Mouse (Mus musculus) brain, embryonic 14.5 days (tissue): ENCODE results near the gene Psg20.
"Not testable (repeated sequence)": the region's sequence is repeated elsewhere in the genome, so short reads cannot be mapped to it uniquely, and the experiment has no call there.

Experiments used
- CTCF ChIP-seq: fragments of 200-500 bp; IDR thresholded peaks from 2 replicates; pipeline ENCODE4 v1.5.1; 2012; ENCODE audit warnings: inconsistent platforms, mild to moderate bottlenecking, moderate library complexity, borderline replicate concordance; ENCODE audit not compliant: insufficient read depth, insufficient read length; ENCODE audit errors: extremely low read depth
- POLR2A ChIP-seq: fragments of 200-500 bp; IDR thresholded peaks from 2 replicates; pipeline ENCODE4 v1.6.1; 2012; ENCODE audit warnings: mild to moderate bottlenecking, inconsistent platforms, borderline replicate concordance; ENCODE audit not compliant: poor library complexity, insufficient read depth, insufficient read length, severe bottlenecking; ENCODE audit errors: extremely low read depth

GRCm38 (mm10) chr7:18710331-18710730 is 24.3 kb upstream of the Psg20 start:
- not testable (repeated sequence) for TF ChIP-seq POLR2A
- TF ChIP-seq CTCF = peak; percentile 24; the same call in 1 of the 2 replicates
